Mouse (Mus musculus) heart, postnatal 0 days (tissue): ENCODE data around the gene E2f4. TPM values are rescaled to one million over a fixed set of nuclear protein-coding genes. Genes with fewer than 3 reads are reported as not detected.

Experiments
- ATAC-seq: fragments of 200-750 bp; cut with Nextera tagmentation; 2 replicates; pipeline ENCODE4 v1.8.0; 2017; ENCODE audit warnings: low read depth, moderate number of reproducible peaks, moderate library complexity; ENCODE audit not compliant: insufficient read depth
- DNase-seq: peaks from one replicate; pipeline ENCODE4 v3.0.0-alpha.2; 2016; ENCODE audit warnings: low spot score
- H3K27ac ChIP-seq: fragments of 300-500 bp; sonication (generic); 2 replicates; pipeline ENCODE4 v1.5.1; 2014; ENCODE audit warnings: low read depth, mild to moderate bottlenecking
- H3K27me3 ChIP-seq: fragments of 300-500 bp; sonication (generic); 2 replicates; pipeline ENCODE4 v1.6.1; 2014; ENCODE audit warnings: low read length, mixed read lengths; ENCODE audit not compliant: control insufficient read depth, insufficient read depth
- H3K36me3 ChIP-seq: fragments of 300-500 bp; sonication (generic); replicated peaks from 2 replicates; pipeline ENCODE4 v1.6.1; 2014; ENCODE audit warnings: low read length, mixed read lengths; ENCODE audit not compliant: control insufficient read depth, insufficient read depth
- H3K4me1 ChIP-seq: fragments of 300-500 bp; sonication (generic); 2 replicates; pipeline ENCODE4 v1.6.1; 2014; ENCODE audit warnings: antibody characterized with exemption; ENCODE audit not compliant: control insufficient read depth, insufficient read depth
- H3K4me2 ChIP-seq: fragments of 300-500 bp; sonication (generic); 2 replicates; pipeline ENCODE4 v1.6.1; 2014; ENCODE audit warnings: low read depth, mild to moderate bottlenecking, low read length, moderate library complexity
- H3K4me3 ChIP-seq: fragments of 300-500 bp; sonication (generic); 2 replicates; pipeline ENCODE4 v1.5.1; 2014; ENCODE audit warnings: low read depth, low read length
- H3K9ac ChIP-seq: fragments of 300-500 bp; sonication (generic); replicated peaks from 2 replicates; pipeline ENCODE4 v1.6.1; 2014; ENCODE audit warnings: low read depth, low read length, mixed read lengths
- H3K9me3 ChIP-seq: fragments of 300-500 bp; sonication (generic); replicated peaks from 2 replicates; pipeline ENCODE4 v1.6.1; 2016; ENCODE audit warnings: low read length; ENCODE audit not compliant: control insufficient read depth
- CTCF ChIP-seq: IDR thresholded peaks from 2 replicates; pipeline ENCODE4 v1.5.1; 2016; ENCODE audit warnings: antibody characterized with exemption, control low read depth, low read depth
- EP300 ChIP-seq: IDR thresholded peaks from 2 replicates; pipeline ENCODE4 v1.6.1; 2016; ENCODE audit warnings: antibody characterized with exemption, low read depth
- WGBS: fragments of 180-500 bp; shearing (Covaris S2); extraction: QIAGEN DNeasy Blood & Tissue Kit; methylation state at CpG from one replicate; pipeline ENCODE4 v1.1.7; 2014; 5-methylcytosine and 5-hydroxymethylcytosine counted together
- polyA plus RNA-seq: library from polyadenylated mRNA; unstranded; fragments of >200 nt; fragmentation: Nextera tagmentation; extraction: Ambion mirVana; gene quantifications from 2 replicates; pipeline ENCODE4 v1.2.1, GENCODE M21; 2015
- total RNA-seq: library from RNA; depleted of rRNA; stranded (reverse); fragments of >200 nt; gene quantifications from 2 replicates; pipeline ENCODE4 v1.2.3, GENCODE M21; 2014; ENCODE audit warnings: low replicate concordance

The E2f4 gene
- total and polyA plus RNA-seq, 2 experiments from 2014 or later, result 19.2 to 22.6 TPM

- 39% methylated on average over 18 of the region's 18 CpGs for WGBS
- no peaks in the 10 kb centered on the region for H3K27me3 ChIP-seq
- DNase-seq (no peak), ATAC-seq (no peak)
- peak overlapping the region; percentile 76; the same call in 1 of the 2 replicates for H3K27ac ChIP-seq
- H3K9me3 ChIP-seq, result no peaks in the 10 kb centered on the region
- TF ChIP-seq CTCF (no peak), EP300 (no peak)
- H3K4me1 ChIP-seq, result peaks cover 23% of the 10 kb centered on the region
- peak overlapping the region; percentile 79 for H3K9ac ChIP-seq
- H3K4me3 ChIP-seq, result peak overlapping the region; percentile 78
- peaks cover 44% of the 10 kb centered on the region for H3K36me3 ChIP-seq
- peak overlapping the region; percentile 79 for H3K4me2 ChIP-seq
These were observed 1.1 kb downstream of the E2f4 start for GRCm38 (mm10) chr8:105298351-105299252.

- Histone ChIP-seq H3K9ac (no peak overlapping the region), H3K27ac (no peak overlapping the region), H3K4me1 (peaks cover 35% of the 10 kb centered on the region), H3K9me3 (no peaks in the 10 kb centered on the region), H3K4me3 (no peak overlapping the region), H3K36me3 (peaks cover 44% of the 10 kb centered on the region), H3K4me2 (no peak overlapping the region), H3K27me3 (no peaks in the 10 kb centered on the region)
- no peak for TF ChIP-seq CTCF
- no peak for TF ChIP-seq EP300
- DNase-seq, result no peak
- WGBS, result 88% methylated on average over 8 of the region's 8 CpGs
- ATAC-seq, result no peak
These were observed 2.5 kb downstream of the E2f4 start for GRCm38 (mm10) chr8:105299962-105300361.

GRCm38 (mm10) chr8:105303396-105303795, 5.9 kb downstream of the E2f4 start:
- Histone ChIP-seq H3K9me3 (no peaks in the 10 kb centered on the region), H3K4me2 (no peak overlapping the region), H3K4me3 (no peak overlapping the region), H3K4me1 (peaks cover 30% of the 10 kb centered on the region), H3K27me3 (no peaks in the 10 kb centered on the region), H3K9ac (no peak overlapping the region), H3K27ac (0 out of 2 replicates have a peak overlapping the region, but pooled peaks have one; percentile 22), H3K36me3 (peaks cover 51% of the 10 kb centered on the region)
- ATAC-seq (no peak), DNase-seq (no peak)
- TF ChIP-seq EP300 (no peak), CTCF (no peak)
- 78% methylated on average over 8 of the region's 8 CpGs for WGBS

- no peak overlapping the region for H3K4me2 ChIP-seq
- peak overlapping the region; percentile 46; the same call in 1 of the 2 replicates for H3K27ac ChIP-seq
- peaks cover 52% of the 10 kb centered on the region for H3K36me3 ChIP-seq
- no peaks in the 10 kb centered on the region for H3K9me3 ChIP-seq
- peak; percentile 34; the same call in 1 of the 2 replicates for ATAC-seq
- no peak for DNase-seq
- no peaks in the 10 kb centered on the region for H3K27me3 ChIP-seq
- no peak overlapping the region for H3K4me3 ChIP-seq
- no peak overlapping the region for H3K9ac ChIP-seq
- 49% methylated on average over 9 of the region's 9 CpGs for WGBS
- TF ChIP-seq EP300 (no peak), CTCF (no peak)
- H3K4me1 ChIP-seq, result peaks cover 25% of the 10 kb centered on the region
These were observed 6.4 kb downstream of the E2f4 start for GRCm38 (mm10) chr8:105303874-105304273.

GRCm38 (mm10) chr8:105304325-105305210, 7.1 kb downstream of the E2f4 start:
- peaks cover 54% of the 10 kb centered on the region for H3K36me3 ChIP-seq
- WGBS, result 33% methylated on average over 9 of the region's 9 CpGs
- H3K9ac ChIP-seq, result no peak overlapping the region
- H3K9me3 ChIP-seq, result no peaks in the 10 kb centered on the region
- H3K27ac ChIP-seq, result peak overlapping the region; percentile 66; the same call in 1 of the 2 replicates
- H3K27me3 ChIP-seq, result no peaks in the 10 kb centered on the region
- H3K4me3 ChIP-seq, result no peak overlapping the region
- TF ChIP-seq CTCF (no peak), EP300 (no peak)
- H3K4me1 ChIP-seq, result peaks cover 24% of the 10 kb centered on the region; the same call in 1 of the 2 replicates
- no peak overlapping the region for H3K4me2 ChIP-seq
- DNase-seq (no peak), ATAC-seq (peak; percentile 22; the same call in 1 of the 2 replicates)
